Mouse (Mus musculus) E14TG2a.4 (cell line): ENCODE measurements around the gene Tmem256.

ENCODE experiments used
- CTCF ChIP-seq: conservative IDR thresholded peaks from 2 replicates; pipeline ENCODE4 v1.5.1; 2014; ENCODE audit warnings: low read length
- NANOG ChIP-seq: IDR thresholded peaks from 2 replicates; pipeline ENCODE4 v1.6.1; 2014; ENCODE audit warnings: borderline replicate concordance, low read length, mixed read lengths
- POU5F1 ChIP-seq: IDR thresholded peaks from 2 replicates; pipeline ENCODE4 v1.6.1; 2014; ENCODE audit warnings: low read length, borderline replicate concordance

- TF ChIP-seq CTCF (no peak), NANOG (no peak), POU5F1 (no peak)
Measured at GRCm38 (mm10) chr11:69828832-69829231, 9.5 kb upstream of the Tmem256 start.
